Mouse (Mus musculus): Measurements from ENCODE around the gene Krtap31-2. TPM values are rescaled to one million over a fixed set of nuclear protein-coding genes. Genes with fewer than 3 reads are reported as not detected.

Krtap31-2 gene
- not detected in 2 replicates for total RNA-seq (2017)

DNA sequence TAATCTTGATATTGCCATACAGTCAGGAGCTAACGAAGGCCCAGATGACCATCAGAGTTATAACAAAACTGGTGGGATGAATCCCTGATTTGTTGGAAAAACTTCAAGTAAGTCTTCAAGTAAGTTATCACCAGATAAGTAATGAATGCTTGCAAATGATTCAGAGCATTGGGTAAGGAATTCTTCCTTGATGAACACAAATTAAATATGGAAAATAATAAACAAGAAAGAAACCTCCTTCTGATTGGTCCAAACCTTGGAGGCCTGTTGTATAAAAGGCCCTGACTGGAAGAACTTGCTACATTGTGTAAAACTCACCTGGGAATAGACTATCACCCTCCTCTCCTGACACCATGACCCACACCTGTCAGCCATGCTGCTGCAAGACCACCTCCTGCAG is at the start of gene Krtap31-2:
Gene Krtap31-2, plus strand, starts transcription at position 301 of the 400 bp plus-strand sequence.
- no peak for ATAC-seq (ENCODE audit: extremely low read depth, insufficient number of reproducible peaks, low FRiP score, poor library complexity, severe bottlenecking)

DNA sequence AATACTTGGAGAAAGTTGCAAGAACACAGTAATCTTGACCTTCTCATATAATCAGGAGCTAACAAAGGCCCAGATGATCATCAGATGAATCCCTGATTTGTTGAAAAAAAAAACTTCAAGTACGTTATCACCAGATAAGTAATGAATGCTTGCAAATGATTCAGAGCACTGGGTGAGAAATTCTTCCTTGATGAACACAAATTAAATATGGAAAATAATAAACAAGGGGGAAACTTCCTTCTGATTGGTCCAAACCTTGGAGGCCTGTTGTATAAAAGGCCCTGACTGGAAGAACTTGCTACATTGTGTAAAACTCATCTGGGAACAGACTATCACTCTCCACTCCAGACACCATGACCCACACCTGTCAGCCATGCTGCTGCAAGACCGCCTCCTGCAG is 28.5 kb upstream of the Krtap31-2 start, which contains the start of gene Krtap31-1:
Gene Krtap31-1, plus strand, starts transcription at position 301 of the 400 bp plus-strand sequence.
- no peak for ATAC-seq (ENCODE audit: extremely low read depth, insufficient number of reproducible peaks, low FRiP score, poor library complexity, severe bottlenecking)

DNA sequence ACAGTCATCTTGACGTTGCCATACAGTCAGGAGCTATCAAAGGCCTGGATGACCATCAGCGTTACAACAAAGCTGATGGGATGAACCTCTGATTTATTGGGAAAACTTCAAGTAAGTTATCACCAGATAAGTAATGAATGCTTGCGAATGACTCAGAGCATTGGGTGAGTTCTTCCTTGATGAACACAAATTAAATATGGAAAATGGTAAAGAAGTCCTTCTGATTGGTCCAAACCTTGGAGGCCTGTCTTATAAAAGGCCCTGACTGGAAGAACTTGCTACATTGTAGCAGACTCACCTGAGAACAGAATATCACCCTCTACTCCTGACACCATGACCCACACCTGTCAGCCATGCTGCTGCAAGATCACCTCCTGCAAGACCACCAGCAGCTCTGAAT is 21.6 kb upstream of the Krtap31-2 start, which contains the start of gene Gm11565:
Gene Gm11565, plus strand, starts transcription at position 301 of the 400 bp plus-strand sequence.
- no peak for ATAC-seq (ENCODE audit: extremely low read depth, insufficient number of reproducible peaks, low FRiP score, poor library complexity, severe bottlenecking)

DNA sequence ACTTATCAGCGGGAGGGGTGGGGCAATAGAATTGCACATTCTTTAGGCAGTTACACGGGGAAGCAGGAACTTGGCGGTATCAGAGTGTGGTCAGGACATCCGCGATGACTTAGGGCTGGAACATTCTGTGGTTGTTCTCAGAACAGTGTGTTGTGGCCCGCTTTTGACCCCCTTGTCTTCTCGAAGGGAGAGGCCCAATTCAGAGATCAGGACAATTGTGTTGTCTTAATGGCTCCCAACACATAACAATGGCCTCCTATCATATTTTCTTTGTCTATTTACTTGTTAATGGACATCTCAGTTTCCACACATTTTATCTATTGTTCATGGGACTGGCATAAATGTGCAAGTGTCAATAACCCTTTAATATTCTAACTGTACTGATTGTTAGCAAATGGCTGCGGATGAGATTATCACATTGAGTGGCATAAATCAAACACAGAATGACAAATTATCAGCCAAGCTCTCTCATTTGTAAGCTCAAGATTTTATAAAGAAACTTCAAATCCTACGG is 1.7 kb downstream of the Krtap31-2 start:
- no peak for ATAC-seq (ENCODE audit: extremely low read depth, insufficient number of reproducible peaks, low FRiP score, poor library complexity, severe bottlenecking)

DNA sequence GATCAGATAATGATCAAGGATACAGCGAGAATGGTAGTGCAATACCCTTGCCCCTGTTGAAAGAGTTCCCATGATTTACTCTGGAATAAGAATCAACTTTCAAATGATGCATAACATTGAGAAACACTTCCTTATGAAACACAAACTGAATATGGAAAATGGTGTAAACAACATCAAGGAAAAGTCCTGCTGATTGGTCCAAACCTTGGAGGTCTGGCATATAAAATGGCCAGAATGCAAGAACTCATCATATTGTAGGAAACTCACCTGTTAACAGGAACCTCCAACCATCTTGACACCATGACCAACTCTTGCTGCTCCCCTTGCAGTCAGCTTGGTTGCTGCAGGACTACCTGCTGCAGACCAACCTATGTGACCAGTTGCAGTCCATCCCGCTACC is 12.1 kb downstream of the Krtap31-2 start, which contains the start of gene Krtap9-5:
Gene Krtap9-5, plus strand, starts transcription at position 301 of the 400 bp plus-strand sequence.
- no peak for ATAC-seq (ENCODE audit: extremely low read depth, insufficient number of reproducible peaks, low FRiP score, poor library complexity, severe bottlenecking)

DNA sequence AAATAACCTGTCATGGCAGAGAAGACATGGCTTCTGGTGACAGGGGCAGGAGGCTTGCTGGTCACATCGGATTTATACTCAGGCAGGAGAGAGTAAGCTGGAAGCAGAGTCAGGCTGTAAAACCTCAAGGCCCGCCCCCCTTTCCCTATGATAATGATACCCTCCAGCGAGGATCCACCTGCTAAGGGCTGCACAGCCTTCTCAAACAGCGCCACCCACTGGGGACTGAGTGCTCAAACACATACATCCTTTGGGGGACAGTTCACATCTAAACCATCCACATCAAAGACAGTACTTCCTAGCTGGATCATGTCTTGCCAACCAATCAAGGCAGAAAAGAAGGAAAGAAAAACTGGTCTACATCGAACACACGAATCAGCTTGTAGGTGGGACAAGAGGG is 28.1 kb downstream of the Krtap31-2 start:
- ATAC-seq (ENCODE audit: extremely low read depth, insufficient number of reproducible peaks, low FRiP score, poor library complexity, severe bottlenecking): no peak

DNA sequence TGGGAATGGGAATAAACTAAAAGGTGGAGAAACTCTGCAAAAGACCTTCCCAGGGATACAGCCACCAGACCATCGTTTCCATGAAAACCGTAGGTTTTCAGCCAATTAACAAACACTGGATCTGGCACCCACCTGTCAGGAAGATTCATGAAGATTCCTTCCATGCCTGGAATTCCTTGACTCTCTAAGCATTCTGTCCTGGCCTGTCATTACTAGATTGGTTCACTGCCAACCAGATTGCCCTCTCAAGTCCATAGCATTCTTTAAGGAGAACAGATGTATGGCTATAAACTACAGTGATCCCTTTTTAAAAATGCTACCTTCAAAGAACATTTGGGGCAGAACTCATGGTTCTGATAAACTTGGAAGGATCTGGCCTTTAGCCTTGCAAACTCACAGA is 29.9 kb downstream of the Krtap31-2 start:
- no peak for ATAC-seq (ENCODE audit: extremely low read depth, insufficient number of reproducible peaks, low FRiP score, poor library complexity, severe bottlenecking)

DNA sequence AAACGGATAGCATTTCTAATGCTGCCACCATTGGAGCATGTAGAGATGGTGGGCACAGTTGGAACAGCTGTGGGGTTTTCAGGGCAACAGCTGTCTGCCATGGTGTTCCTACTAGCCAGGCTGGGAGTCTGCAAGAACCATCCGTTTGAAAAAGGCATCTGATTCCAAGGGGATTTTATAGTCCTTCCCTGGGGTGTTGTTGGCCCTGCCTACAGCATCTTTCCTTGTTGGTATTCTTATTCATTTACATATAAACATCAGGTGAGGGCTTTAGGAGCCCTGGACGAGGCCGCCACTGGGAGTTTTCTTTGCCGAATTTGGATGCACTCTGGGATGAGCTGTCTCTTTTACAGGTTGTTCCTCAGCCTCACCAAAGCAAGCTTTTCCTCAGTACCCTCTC is 42.9 kb downstream of the Krtap31-2 start, which contains the start of gene Krtap29-1:
Gene Krtap29-1, minus strand, starts transcription at position 101 of the 400 bp plus-strand sequence.
- no peak for ATAC-seq (ENCODE audit: extremely low read depth, insufficient number of reproducible peaks, low FRiP score, poor library complexity, severe bottlenecking)

DNA sequence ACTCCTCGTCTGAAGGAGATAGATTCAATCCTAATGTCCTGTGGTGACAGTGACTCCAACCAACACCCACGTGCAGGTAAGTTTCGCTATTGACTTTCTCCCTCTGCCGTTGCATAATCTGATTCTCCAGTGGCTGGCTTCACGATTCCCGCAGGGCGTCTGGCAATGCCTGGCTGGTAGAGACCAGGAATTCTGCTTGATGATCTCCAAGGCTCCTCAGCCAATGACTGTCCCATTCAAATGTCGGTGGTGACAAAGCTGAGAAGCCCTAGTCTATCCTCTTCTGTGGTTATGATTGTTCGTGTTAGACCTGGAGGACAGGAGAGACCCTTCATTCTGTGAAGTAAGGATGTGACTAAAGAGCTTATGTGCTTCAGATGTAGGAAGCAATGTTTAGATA is 46.6 kb downstream of the Krtap31-2 start:
- ATAC-seq (ENCODE audit: extremely low read depth, insufficient number of reproducible peaks, low FRiP score, poor library complexity, severe bottlenecking): no peak

DNA sequence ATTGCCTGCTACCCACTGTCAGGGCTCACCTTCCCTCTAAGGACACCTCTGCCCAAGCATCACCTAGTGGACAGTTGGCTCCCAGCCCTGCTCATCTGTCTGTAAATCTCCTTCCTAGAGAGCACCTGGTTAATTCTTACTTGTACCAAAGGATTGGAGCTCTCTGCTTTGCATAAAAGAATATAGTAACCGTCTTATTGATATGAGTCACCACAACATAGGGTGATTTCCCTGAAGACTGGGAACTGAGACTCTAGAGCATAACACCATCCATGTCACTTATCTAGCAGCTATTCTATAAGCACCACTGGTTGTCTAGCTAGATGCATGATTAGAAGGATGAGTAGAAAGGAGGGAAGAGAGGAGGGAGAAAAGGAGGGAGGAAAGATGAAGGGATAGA is 47.4 kb downstream of the Krtap31-2 start:
- ATAC-seq (ENCODE audit: extremely low read depth, insufficient number of reproducible peaks, low FRiP score, poor library complexity, severe bottlenecking): no peak

DNA sequence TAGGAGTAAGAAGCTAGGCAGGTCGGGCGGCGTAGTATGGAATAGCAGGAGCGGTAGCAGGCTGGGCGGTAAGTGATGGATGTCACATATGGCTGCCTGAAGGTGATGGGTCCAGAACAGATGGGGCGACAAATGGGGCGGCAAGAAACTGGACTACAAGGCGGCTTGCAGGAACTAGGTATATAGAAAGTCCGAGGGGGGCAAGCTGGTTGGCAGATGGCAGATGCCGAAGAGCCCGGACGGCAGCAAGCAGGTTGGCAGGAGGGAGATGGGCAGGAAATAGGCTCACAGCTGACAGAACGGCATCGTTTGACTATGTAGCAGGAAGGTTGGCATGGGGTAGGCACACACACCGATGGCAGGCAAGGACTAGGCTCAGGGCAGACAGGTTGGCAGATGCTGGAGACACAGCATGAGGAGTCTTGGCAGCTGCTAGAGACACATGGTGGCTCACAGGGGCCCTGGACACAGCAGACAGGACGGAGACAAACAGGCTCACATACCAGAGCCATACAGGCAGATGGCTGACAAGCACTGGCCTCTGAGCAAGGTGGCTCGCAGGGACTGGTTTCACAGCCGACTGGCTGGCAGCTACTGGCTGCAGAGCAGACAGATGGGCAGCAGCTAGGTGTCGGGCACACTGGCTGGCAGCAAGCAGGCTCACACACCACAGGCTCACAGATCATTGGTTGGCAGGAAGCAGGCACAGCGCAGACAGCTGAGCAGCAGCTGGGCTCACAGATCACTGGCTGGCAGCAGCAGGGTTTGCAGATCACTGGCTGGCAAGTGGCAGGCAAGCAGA is 49.4 kb downstream of the Krtap31-2 start:
- ATAC-seq (ENCODE audit: extremely low read depth, insufficient number of reproducible peaks, low FRiP score, poor library complexity, severe bottlenecking): no peak

DNA sequence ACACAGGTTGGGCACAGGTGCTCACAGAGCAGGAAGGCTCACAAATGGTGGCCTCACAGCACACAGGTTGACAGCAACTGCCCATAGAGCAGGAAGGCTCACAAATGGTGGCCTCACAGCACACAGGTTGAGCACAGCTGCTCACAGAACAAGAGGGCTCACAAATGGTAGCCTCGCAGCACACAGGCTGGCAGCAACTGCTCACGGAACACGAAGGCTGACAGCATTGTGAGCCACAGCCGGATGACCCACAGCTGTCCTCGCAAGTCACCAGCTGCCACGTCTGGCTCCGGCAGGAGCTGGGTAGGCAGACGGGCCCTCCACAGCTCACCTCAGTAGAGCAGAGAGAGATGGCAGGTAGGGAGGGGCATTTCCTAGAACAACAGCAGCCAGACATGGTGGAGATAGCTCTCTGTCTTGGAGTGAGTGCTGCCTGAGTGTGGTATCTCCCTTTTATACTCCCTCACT is 50.1 kb downstream of the Krtap31-2 start, which contains the start of gene Krtap16-1:
Gene Krtap16-1, minus strand, starts transcription at position 418 of the 468 bp plus-strand sequence.
- ATAC-seq (ENCODE audit: extremely low read depth, insufficient number of reproducible peaks, low FRiP score, poor library complexity, severe bottlenecking): no peak

Other genes with a start within 250 kb of the Krtap31-2 start
- gene Gm14190, start 245.6 kb upstream of the Krtap31-2 start, total RNA-seq (2017): not detected in 2 replicates
- gene Gm14180, start 202.0 kb upstream of the Krtap31-2 start, total RNA-seq (2017): not detected in 2 replicates
- not detected in 2 replicates for gene Gm11595, start 163.4 kb upstream of the Krtap31-2 start, total RNA-seq (2017)
- not detected in 2 replicates for gene Krtap4-8, start 155.6 kb upstream of the Krtap31-2 start, total RNA-seq (2017)
- gene Krtap4-9, start 151.1 kb upstream of the Krtap31-2 start, total RNA-seq (2017): not detected in 2 replicates
- not detected in 2 replicates for gene Gm11596, start 142.8 kb upstream of the Krtap31-2 start, total RNA-seq (2017)
- not detected in 2 replicates for gene Gm11569, start 137.4 kb upstream of the Krtap31-2 start, total RNA-seq (2017)
- not detected in 2 replicates for gene Gm11554, start 131.8 kb upstream of the Krtap31-2 start, total RNA-seq (2017)
- gene Krtap4-13, start 126.4 kb upstream of the Krtap31-2 start, total RNA-seq (2017): not detected in 2 replicates
- gene Gm11564, start 120.6 kb upstream of the Krtap31-2 start, total RNA-seq (2017): not detected in 2 replicates
- gene 2300003K06Rik, start 98.2 kb upstream of the Krtap31-2 start, total RNA-seq (2017): not detected in 2 replicates
- not detected in 2 replicates for gene Krtap4-16, start 84.7 kb upstream of the Krtap31-2 start, total RNA-seq (2017)
- gene Gm11568, start 78.4 kb upstream of the Krtap31-2 start, total RNA-seq (2017): not detected in 2 replicates
- gene Gm11559, start 71.8 kb upstream of the Krtap31-2 start, total RNA-seq (2017): not detected in 2 replicates
- gene Krtap9-1, start 62.9 kb upstream of the Krtap31-2 start, total RNA-seq (2017): not detected in 2 replicates
- gene Gm11567, start 57.1 kb upstream of the Krtap31-2 start, total RNA-seq (2017): not detected in 2 replicates
- gene Krtap31-1, start 28.4 kb upstream of the Krtap31-2 start, total RNA-seq (2017): not detected in 2 replicates
- not detected in 2 replicates for gene Gm11565, start 21.5 kb upstream of the Krtap31-2 start, total RNA-seq (2017)
- gene Krtap9-5, start 12.2 kb downstream of the Krtap31-2 start, total RNA-seq (2017): not detected in 2 replicates
- gene Krtap29-1, start 42.8 kb downstream of the Krtap31-2 start, total RNA-seq (2017): not detected in 2 replicates
- gene Krtap16-1, start 50.3 kb downstream of the Krtap31-2 start, total RNA-seq (2017): not detected in 2 replicates
- not detected in 2 replicates for gene Krtap17-1, start 57.7 kb downstream of the Krtap31-2 start, total RNA-seq (2017)
- not detected in 2 replicates for gene Krt33a, start 79.9 kb downstream of the Krtap31-2 start, total RNA-seq (2017)
- gene Krt33b, start 93.6 kb downstream of the Krtap31-2 start, total RNA-seq (2017): not detected in 2 replicates
- gene Krt34, start 105.3 kb downstream of the Krtap31-2 start, total RNA-seq (2017): not detected in 2 replicates
- not detected in 2 replicates for gene Krt31, start 114.3 kb downstream of the Krtap31-2 start, total RNA-seq (2017)
- not detected in 2 replicates for gene Krt32, start 151.9 kb downstream of the Krtap31-2 start, total RNA-seq (2017)
- not detected in 2 replicates for gene Krt35, start 159.9 kb downstream of the Krtap31-2 start, total RNA-seq (2017)
- gene Krt36, start 169.3 kb downstream of the Krtap31-2 start, total RNA-seq (2017): not detected in 2 replicates
- gene Krt13, start 185.3 kb downstream of the Krtap31-2 start, total RNA-seq (2017): 15.4 and 23.3 TPM in 2 replicates
- gene Krt15, start 199.6 kb downstream of the Krtap31-2 start, total RNA-seq (2017): 1.4 and 2.3 TPM in 2 replicates
- 0.74 and 4.9 TPM in 2 replicates for gene Krt19, start 212.4 kb downstream of the Krtap31-2 start, total RNA-seq (2017)

All from neutrophil, adult 5-6 weeks (primary cell).